Mouse (Mus musculus) cortical plate, adult 2 months (tissue): ENCODE measurements around the gene Slc2a4.

ENCODE experiments used
- CTCF ChIP-seq: fragments of 200-500 bp; IDR thresholded peaks from 2 replicates; pipeline ENCODE4 v1.5.1; 2011; ENCODE audit warnings: mild to moderate bottlenecking, control low read depth, low read length; ENCODE audit not compliant: insufficient read depth; ENCODE audit errors: extremely low read depth
- POLR2A ChIP-seq: fragments of 200-500 bp; IDR thresholded peaks from 2 replicates; pipeline ENCODE4 v1.6.1; 2011; ENCODE audit warnings: mild to moderate bottlenecking, low read length, control low read depth; ENCODE audit not compliant: insufficient read depth; ENCODE audit errors: extremely low read depth

- TF ChIP-seq CTCF (no peak), POLR2A (no peak)
These were observed 10.2 kb downstream of the Slc2a4 start for GRCm38 (mm10) chr11:69937834-69938233.
